Mouse (Mus musculus) thymus, adult 2 months (tissue): ENCODE results near the gene Gm9508. TPM values are rescaled to one million over a fixed set of nuclear protein-coding genes. Genes with fewer than 3 reads are reported as not detected.
A peak's percentile ranks its signal among the peaks of the same experiment; 100 is the strongest.

Source experiments
- DNase-seq: peaks from one replicate; pipeline ENCODE4 v3.0.0; 2021
- H3K27ac ChIP-seq: fragments of 200-500 bp; 2 replicates; pipeline ENCODE4 v1.5.1; 2012; ENCODE audit warnings: low read length, control low read depth; ENCODE audit not compliant: control insufficient read depth, insufficient read depth
- H3K27me3 ChIP-seq: fragments of 200-500 bp; 2 replicates; pipeline ENCODE4 v1.6.1; 2012; ENCODE audit warnings: mild to moderate bottlenecking, low read length, moderate library complexity, mixed read lengths; ENCODE audit not compliant: control insufficient read depth, insufficient read depth
- H3K36me3 ChIP-seq: fragments of 200-500 bp; 2 replicates; pipeline ENCODE4 v1.6.1; 2012; ENCODE audit warnings: mild to moderate bottlenecking, low read length, moderate library complexity; ENCODE audit not compliant: control insufficient read depth, insufficient read depth
- H3K4me1 ChIP-seq: fragments of 200-500 bp; replicated peaks from 2 replicates; pipeline ENCODE4 v1.6.1; 2012; ENCODE audit warnings: low read length; ENCODE audit not compliant: control insufficient read depth, insufficient read depth
- H3K4me3 ChIP-seq: fragments of 200-500 bp; 2 replicates; pipeline ENCODE4 v1.5.1; 2012; ENCODE audit warnings: mild to moderate bottlenecking, low read length, control low read depth, moderate library complexity; ENCODE audit not compliant: control insufficient read depth, insufficient read depth
- CTCF ChIP-seq: fragments of 200-500 bp; IDR thresholded peaks from 2 replicates; pipeline ENCODE4 v1.5.1; 2012; ENCODE audit warnings: mild to moderate bottlenecking, control low read depth, low read length, moderate library complexity, borderline replicate concordance; ENCODE audit not compliant: control insufficient read depth, poor library complexity, insufficient read depth; ENCODE audit errors: extremely low read depth
- POLR2A ChIP-seq: fragments of 200-500 bp; IDR thresholded peaks from 2 replicates; pipeline ENCODE4 v1.6.1; 2012; ENCODE audit warnings: mild to moderate bottlenecking, low read length, control low read depth, moderate library complexity; ENCODE audit not compliant: control insufficient read depth, poor library complexity, insufficient read depth; ENCODE audit errors: extremely low read depth
- WGBS: fragments of 180-500 bp; shearing (Covaris S2); methylation state at CpG from one replicate; pipeline ENCODE4 v1.1.7; 2018; 5-methylcytosine and 5-hydroxymethylcytosine counted together
- polyA plus RNA-seq: library from polyadenylated mRNA; depleted of rRNA; stranded (reverse); fragments of >200 nt; gene quantifications from 2 replicates; pipeline ENCODE4 v1.2.3, GENCODE M21; 2012

Gm9508 gene
- polyA plus RNA-seq, 1 experiment: not detected

GRCm38 (mm10) chr10:77687021-77687420 is 10.0 kb downstream of the Gm9508 start:
- 53% methylated on average over 10 of the region's 10 CpGs for WGBS
- Histone ChIP-seq H3K36me3 (no peaks in the 10 kb centered on the region), H3K4me3 (no peak overlapping the region), H3K27ac (no peak overlapping the region), H3K27me3 (no peaks in the 10 kb centered on the region; the same call in 1 of the 2 replicates), H3K4me1 (no peaks in the 10 kb centered on the region)
- TF ChIP-seq POLR2A (no peak), CTCF (no peak)
- DNase-seq: no peak

GRCm38 (mm10) chr10:77685895-77686664 is 11.0 kb downstream of the Gm9508 start, which contains the start of gene Tspear:
Gene Tspear (plus strand): TSS chr10:77686569.
- Histone ChIP-seq H3K27me3 (no peaks in the 10 kb centered on the region; the same call in 1 of the 2 replicates), H3K27ac (no peak within 1 kb of the TSS), H3K4me1 (no peaks in the 10 kb centered on the region), H3K36me3 (no peaks in the 10 kb centered on the region), H3K4me3 (no peak within 1 kb of the TSS)
- WGBS: 21% methylated on average over 22 of the region's 22 CpGs
- DNase-seq: no peak
- TF ChIP-seq POLR2A (no peak), CTCF (no peak)

- no peak for DNase-seq
- H3K4me1 ChIP-seq: no peaks in the 10 kb centered on the region; the same call in 1 of the 2 replicates
- H3K4me3 ChIP-seq: no peak overlapping the region
- no peaks in the 10 kb centered on the region; the same call in 1 of the 2 replicates for H3K27me3 ChIP-seq
- WGBS: 43% methylated on average over 8 of the region's 8 CpGs
- no peaks in the 10 kb centered on the region for H3K36me3 ChIP-seq
- no peak for TF ChIP-seq POLR2A
- no peak for TF ChIP-seq CTCF
- H3K27ac ChIP-seq: no peak overlapping the region
These were observed 12.9 kb downstream of the Gm9508 start for GRCm38 (mm10) chr10:77684181-77684580.

GRCm38 (mm10) chr10:77682994-77683393 is 14.0 kb downstream of the Gm9508 start:
- no peak for DNase-seq
- peaks cover 2% of the 10 kb centered on the region for H3K27me3 ChIP-seq
- peaks cover 3% of the 10 kb centered on the region; the same call in 1 of the 2 replicates for H3K4me1 ChIP-seq
- TF ChIP-seq CTCF (no peak), POLR2A (no peak)
- H3K4me3 ChIP-seq: no peak overlapping the region
- no peaks in the 10 kb centered on the region for H3K36me3 ChIP-seq
- WGBS: 81% methylated on average over 7 of the region's 7 CpGs
- H3K27ac ChIP-seq: no peak overlapping the region

- peaks cover 27% of the 10 kb centered on the region for H3K4me1 ChIP-seq
- 2% methylated on average over 35 of the region's 35 CpGs for WGBS
- peak; percentile 32 for DNase-seq
- H3K36me3 ChIP-seq: no peaks in the 10 kb centered on the region
- H3K27me3 ChIP-seq: peaks cover 7% of the 10 kb centered on the region
- peak overlapping the region; percentile 2; the same call in 1 of the 2 replicates for H3K4me3 ChIP-seq
- H3K27ac ChIP-seq: no peak overlapping the region
- TF ChIP-seq CTCF: no peak
These were observed 19.5 kb downstream of the Gm9508 start for GRCm38 (mm10) chr10:77677562-77677961.

- DNase-seq: peak; percentile 50
- Histone ChIP-seq H3K27me3 (peaks cover 5% of the 10 kb centered on the region), H3K36me3 (no peaks in the 10 kb centered on the region), H3K27ac (no peak overlapping the region), H3K4me1 (peaks cover 27% of the 10 kb centered on the region), H3K4me3 (no peak overlapping the region)
- 36% methylated on average over 13 of the region's 13 CpGs for WGBS
- TF ChIP-seq CTCF (no peak), POLR2A (no peak)
These were observed 23.3 kb downstream of the Gm9508 start for GRCm38 (mm10) chr10:77673765-77674164.
